Mouse (Mus musculus): Measurements from ENCODE around the gene Fzd10. TPM values are rescaled to one million over a fixed set of nuclear protein-coding genes. Genes with fewer than 3 reads are reported as not detected.

The Fzd10 gene
- total RNA-seq, 2 experiments from 2014 or later, result 3.3 to 4.2 TPM

- DNase-seq, result no peak
These were observed 684 bp downstream of the Fzd10 start for GRCm38 (mm10) chr5:128601036-128602019.

- DNase-seq, result no peak
These were observed 3.0 kb downstream of the Fzd10 start for GRCm38 (mm10) chr5:128603693-128604092.

GRCm38 (mm10) chr5:128606596-128606995 lies 6.0 kb downstream of the Fzd10 start:
- no peak for DNase-seq

- no peak for DNase-seq
These were observed 8.4 kb downstream of the Fzd10 start for GRCm38 (mm10) chr5:128609091-128609490.

- no peak for DNase-seq
These were observed 17.0 kb downstream of the Fzd10 start for GRCm38 (mm10) chr5:128617621-128618020.

- DNase-seq, result no peak
These were observed 19.3 kb downstream of the Fzd10 start for GRCm38 (mm10) chr5:128619987-128620386.

GRCm38 (mm10) chr5:128620408-128620807 lies 19.8 kb downstream of the Fzd10 start:
- no peak for DNase-seq

- no peak for DNase-seq
These were observed 27.1 kb downstream of the Fzd10 start for GRCm38 (mm10) chr5:128627763-128628162.

GRCm38 (mm10) chr5:128636648-128637047 lies 36.0 kb downstream of the Fzd10 start:
- DNase-seq, result no peak

GRCm38 (mm10) chr5:128637071-128638015 lies 36.7 kb downstream of the Fzd10 start:
- no peak for DNase-seq

GRCm38 (mm10) chr5:128638716-128639115 lies 38.1 kb downstream of the Fzd10 start:
- DNase-seq, result no peak

GRCm38 (mm10) chr5:128643065-128643464 lies 42.4 kb downstream of the Fzd10 start:
- DNase-seq, result no peak

- no peak for DNase-seq
These were observed 45.1 kb downstream of the Fzd10 start for GRCm38 (mm10) chr5:128645720-128646119.

- DNase-seq, result no peak
These were observed 45.6 kb downstream of the Fzd10 start for GRCm38 (mm10) chr5:128646286-128646685.

- no peak for DNase-seq
These were observed 46.6 kb downstream of the Fzd10 start for GRCm38 (mm10) chr5:128647221-128647730.

- no peak for DNase-seq
These were observed 48.8 kb downstream of the Fzd10 start for GRCm38 (mm10) chr5:128649336-128649897.

Other genes with a start within 250 kb of the Fzd10 start
- gene Tmem132d, start 167.8 kb upstream of the Fzd10 start, total RNA-seq (2021), result under 1 TPM in 1 of 2 experiments, not detected in 1; 0.05 TPM
- gene Piwil1, start 101.7 kb downstream of the Fzd10 start, total RNA-seq (2021), result not detected